Mouse (Mus musculus): ENCODE measurements around the gene Gm47995.
"Not testable (repeated sequence)": the region's sequence is repeated elsewhere in the genome, so short reads cannot be mapped to it uniquely, and the experiment has no call there.

DNA sequence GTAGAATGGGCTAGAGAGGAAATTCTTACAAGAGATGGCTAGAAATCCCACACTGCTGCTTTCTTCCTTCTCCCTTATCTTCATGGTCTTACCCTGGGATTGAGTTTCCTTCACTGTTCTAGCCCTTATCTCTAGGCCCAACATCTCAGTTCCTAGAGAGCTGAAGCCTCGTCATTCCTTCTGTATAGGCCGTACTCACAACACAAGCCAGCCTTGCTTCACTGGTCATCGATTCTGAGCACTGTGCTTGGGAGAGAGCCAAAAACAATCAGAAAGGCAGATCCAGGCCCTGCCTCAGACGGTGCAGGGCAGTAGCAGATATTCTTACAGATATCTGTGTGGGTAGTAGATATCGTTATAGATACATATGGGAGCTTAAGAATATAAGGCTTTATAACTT lies 10.2 kb downstream of the Gm47995 start:
- not testable (repeated sequence) for TF ChIP-seq CTCF (IDR thresholded peaks at IDR 0.05; ENCODE audit: low read depth); EP300 (optimal IDR thresholded peaks at IDR 0.05)
